Mouse (Mus musculus): ENCODE data around the gene Exoc6b.
"Not testable (repeated sequence)": the region's sequence is repeated elsewhere in the genome, so short reads cannot be mapped to it uniquely, and the experiment has no call there.

Gene Exoc6b

DNA sequence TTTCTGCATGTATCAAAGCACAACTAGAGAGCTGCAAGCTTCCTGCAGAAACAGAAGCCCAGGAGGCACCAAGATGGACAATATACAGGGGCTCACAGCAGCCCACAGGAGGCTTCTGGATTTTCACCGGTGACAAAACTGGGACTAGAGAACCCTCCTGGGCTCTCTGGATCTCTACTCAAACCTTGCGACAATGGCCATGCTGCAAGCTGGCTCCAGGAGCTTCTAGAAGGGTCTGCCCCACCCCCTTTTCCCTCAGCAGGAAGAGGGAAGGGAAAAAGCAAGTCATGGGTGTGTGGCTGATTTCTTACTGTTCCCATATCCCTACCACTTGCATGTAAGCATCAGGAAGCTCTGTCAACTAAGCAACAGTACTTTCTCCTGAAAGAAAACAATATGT is 437.7 kb downstream of the Exoc6b start:
- no peak for DNase-seq (ENCODE audit: low spot score in 2 of 2)

DNA sequence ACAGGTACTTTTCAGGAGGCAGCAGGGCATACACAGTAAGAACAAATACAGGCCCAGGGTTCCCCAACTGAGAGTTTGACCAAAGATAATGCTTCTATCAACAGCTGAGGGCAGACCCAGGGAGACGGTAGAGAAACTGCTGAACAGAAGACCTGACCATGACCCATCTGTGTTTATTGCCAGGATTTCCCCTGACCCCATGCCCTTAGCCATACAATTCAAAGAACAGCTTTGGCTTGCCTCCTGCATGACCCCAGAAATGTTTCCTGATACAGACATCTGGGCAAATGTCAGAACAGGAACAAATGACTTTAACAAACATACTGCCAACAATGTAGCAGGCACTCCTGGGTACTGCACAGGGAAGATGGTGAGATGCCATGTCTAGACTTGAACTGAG is 439.0 kb downstream of the Exoc6b start:
- no peak for DNase-seq (ENCODE audit: low spot score in 2 of 2)

DNA sequence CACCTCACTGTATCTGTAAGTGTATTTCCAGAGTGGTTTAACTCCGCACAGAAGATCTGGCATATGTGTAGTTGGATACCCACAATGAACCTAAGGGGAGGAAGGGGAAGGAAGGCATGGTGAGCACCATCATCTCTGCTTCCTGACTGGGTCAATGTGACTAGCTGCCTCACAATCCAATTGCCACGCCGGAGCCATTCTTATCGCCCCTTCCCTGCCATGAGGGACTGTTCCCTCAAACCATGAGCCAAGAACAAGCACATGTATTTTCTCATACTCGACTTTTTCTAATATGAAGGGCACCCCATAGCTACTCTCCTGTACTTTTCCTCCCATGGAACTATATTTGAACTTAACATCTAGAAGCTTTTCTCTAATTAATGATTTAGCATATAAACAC is 440.5 kb downstream of the Exoc6b start:
- DNase-seq (ENCODE audit: low spot score in 2 of 2) = no peak

DNA sequence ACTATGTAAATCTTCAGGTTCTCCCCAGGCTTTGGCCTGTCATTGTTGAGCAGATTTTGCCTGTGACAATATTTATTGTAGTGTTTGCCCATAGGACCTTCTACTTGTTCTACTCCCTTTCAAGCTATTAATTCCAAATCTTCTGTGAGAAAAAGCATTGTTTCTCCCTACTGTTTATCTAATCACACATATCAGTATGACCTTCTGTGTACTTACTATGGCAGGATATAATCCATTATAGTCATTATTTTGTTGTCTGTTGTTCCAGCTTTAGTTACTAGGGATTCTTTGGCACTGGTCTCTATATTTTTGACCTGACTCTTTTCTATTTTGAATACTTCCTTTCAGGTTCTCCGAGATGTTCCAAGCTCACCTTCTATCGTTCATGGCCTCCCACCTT is 442.9 kb downstream of the Exoc6b start:
- no peak for DNase-seq (ENCODE audit: low spot score in 2 of 2)

DNA sequence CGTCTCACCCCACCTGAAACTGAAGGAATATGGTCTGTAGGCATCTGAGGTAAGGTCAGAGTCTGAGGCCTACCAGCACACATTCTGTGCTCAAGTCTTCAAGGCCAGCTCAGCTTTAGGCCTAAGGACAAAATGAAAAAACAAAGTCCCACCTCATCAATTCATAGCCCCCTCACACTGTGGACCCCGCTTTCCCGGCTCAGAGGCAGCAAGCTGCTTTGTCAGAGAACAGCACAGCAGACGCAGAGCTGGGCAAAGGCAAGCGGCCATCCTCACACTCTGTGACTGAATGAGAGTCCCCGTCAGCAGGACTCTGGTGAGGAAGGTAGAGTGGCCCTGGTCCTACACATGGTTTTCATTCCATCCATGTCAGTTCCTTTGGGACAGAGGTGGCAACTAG is 450.1 kb downstream of the Exoc6b start:
- no peak for DNase-seq (ENCODE audit: low spot score in 2 of 2)

DNA sequence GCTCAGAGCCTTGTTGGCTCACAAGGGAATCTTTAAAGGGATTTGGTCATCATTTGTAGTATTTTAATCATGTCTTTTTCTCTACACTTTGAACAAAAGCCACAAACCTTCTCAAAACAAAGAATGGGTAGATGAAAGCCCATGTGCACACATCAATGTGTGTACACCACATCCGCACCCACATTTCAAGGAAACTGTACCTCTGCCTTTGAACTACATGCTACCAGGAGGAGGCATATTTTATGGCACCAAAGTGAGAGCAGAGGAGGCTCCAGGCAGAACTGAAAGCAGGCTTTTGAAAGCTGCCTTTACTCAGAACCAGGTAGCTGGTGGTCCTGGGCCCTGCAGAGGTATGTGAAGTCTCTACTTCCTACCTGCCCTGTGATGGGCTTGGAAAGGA is 452.3 kb downstream of the Exoc6b start:
- peak in 1 of 2 experiments; percentile 13 for DNase-seq (ENCODE audit: low spot score in 2 of 2)

DNA sequence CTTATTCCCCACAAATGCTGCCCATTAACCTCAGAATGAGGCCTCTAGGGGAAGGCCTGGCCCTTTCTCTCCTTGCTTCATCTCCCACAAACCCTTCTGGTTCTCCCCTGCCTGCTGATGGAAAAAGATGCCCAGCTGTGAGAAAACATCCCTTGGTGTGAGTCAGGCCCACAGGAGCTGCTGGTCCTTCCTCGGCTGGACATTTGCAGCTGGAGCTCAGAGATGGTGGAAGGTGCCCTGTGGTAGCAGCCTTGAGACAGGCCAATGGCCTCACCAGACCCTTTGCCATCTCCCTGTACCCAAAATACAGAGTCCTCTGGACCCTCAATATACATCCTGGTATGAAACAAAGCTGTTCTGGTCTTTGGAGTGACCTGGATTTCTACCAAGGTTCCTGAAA is 452.7 kb downstream of the Exoc6b start:
- DNase-seq (ENCODE audit: low spot score in 2 of 2) = no peak

DNA sequence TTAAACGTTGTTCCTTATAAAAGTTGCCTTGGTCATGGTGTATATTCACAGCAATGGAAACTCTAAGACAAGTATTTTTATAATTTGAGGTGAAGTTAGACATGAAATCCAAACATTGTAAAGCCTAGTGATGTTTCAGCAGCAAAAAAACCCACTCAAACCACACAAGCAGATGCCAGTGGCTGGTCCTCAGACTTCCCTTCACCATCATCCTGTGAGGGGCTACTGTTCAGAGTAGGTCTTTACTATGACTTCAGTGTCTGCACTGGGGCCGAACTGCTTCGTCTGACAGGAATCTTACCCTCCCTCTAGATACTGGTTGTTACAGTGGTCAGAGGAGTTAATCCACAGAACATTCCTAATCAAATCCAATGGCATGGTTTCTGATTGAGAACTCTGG is 455.8 kb downstream of the Exoc6b start:
- DNase-seq (ENCODE audit: low spot score in 2 of 2) = no peak

DNA sequence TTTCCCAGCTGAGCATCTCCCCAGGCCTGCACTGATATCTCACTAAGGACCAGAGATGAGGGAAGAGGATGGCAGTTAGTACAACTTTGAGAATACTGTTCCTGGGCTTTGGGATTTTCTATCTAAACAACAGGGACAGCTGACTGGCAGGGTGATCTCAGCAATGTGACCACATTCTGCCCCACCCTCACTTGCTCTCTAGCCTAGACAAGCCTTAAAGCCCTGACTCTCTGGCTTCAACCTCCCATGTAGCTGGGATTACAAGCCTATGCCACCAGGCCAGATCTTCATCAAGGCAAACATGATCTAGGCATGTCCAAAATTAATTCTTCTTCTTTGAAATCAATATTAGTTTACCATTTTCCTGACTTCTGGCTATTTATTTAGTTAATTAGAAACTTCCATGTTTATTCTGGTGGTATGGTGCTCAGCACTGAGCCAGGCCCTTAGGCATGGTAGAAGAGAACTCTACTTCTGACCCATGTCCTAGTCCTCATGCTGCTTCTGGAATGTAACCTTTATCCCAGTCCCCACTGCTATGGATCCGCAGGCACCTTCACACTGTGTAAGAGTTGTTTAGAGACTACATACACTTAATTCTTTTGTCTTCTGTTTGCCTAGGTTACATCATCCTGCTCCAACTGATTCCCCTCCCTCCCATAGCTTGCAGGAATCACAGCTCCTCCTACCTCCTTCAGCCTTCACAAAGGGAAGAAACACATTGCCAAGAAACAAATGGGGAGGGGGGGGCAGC is 468.0 kb downstream of the Exoc6b start:
- DNase-seq (ENCODE audit: low spot score in 2 of 2) = no peak

DNA sequence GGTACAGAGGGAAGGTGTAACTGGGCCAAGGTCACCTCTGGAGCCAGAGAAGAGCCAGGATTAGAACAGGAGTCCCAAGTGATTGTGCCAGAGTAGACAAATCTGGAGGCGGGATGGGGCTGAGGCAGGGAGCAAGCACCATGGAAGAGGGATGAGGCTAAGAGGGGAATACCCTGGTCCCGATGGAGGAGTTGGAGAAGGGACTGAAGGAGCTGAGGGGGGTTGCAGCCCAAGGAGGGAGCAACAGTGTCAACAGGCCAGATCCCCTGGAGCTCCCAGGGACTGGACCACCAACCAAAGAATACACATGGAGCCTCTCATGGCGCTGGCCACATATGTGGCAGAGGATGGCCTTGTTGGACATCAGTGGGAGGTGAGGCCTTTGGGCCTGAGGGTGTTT is 470.0 kb downstream of the Exoc6b start:
- not testable (repeated sequence) for DNase-seq (ENCODE audit: low spot score in 2 of 2)

DNA sequence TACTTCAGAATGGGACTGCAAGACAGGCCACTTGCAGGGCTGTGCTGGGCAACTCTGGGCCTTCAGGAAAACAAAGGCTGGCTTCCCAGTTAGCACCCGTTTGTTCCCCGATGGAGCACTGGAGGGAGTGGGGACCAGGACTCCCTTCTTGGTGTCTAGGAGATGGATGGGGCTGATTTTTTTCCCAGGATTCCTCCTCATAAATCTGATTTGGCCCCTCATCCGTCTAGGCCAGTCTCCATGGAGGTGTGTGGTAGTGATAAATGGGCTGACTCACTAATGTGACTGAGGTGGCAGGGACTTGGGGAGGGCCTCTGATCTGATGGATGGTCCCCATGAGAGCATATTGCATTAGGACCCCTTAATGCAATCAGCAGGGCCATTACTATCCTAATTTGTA is 470.6 kb downstream of the Exoc6b start:
- DNase-seq (ENCODE audit: low spot score in 2 of 2) = no peak

DNA sequence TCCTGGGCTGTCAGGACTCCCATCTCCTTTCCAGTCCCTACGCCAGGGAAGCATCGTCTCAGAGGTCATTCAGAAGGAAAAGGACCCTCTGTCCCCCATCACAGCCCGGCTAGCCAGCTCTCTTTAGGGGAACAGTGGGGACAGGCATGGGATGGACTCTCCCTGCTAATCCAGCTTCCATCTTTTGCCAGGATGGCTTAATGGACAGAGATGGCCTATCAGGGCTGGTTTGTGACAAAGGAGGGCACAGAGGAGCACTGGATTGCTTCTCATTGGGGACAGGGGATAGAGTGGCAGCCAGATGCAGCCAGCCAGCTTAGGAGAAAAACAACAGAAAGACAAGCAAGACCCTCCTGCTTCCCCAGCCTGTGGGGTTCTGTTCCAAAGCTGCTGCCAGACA is 474.7 kb downstream of the Exoc6b start:
- DNase-seq (ENCODE audit: low spot score in 2 of 2) = no peak

DNA sequence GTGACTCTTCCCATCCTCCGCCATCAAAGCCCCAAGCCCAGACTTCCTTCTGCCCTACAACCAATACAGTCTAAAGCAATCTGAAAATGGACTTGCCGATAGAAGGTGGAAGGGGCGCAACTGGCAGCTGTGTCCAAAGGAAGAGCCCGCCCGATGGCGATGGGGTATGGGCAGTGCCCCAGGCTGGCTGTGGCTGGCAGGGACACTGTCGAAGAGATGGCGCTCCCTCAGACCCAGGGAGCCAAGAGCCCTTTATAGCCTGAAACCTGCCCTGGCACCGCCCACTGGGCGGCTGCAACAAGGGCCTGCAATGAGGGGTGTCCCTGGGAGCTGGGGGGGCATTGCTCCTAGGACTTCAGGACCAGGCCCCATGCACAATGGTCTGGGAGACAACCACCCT is 475.6 kb downstream of the Exoc6b start, which contains the start of gene Cyp26b1:
TSS of gene Cyp26b1 (minus strand) at position 216 of the 400 bp plus-strand sequence.
- no peak for DNase-seq (ENCODE audit: low spot score in 2 of 2)

DNA sequence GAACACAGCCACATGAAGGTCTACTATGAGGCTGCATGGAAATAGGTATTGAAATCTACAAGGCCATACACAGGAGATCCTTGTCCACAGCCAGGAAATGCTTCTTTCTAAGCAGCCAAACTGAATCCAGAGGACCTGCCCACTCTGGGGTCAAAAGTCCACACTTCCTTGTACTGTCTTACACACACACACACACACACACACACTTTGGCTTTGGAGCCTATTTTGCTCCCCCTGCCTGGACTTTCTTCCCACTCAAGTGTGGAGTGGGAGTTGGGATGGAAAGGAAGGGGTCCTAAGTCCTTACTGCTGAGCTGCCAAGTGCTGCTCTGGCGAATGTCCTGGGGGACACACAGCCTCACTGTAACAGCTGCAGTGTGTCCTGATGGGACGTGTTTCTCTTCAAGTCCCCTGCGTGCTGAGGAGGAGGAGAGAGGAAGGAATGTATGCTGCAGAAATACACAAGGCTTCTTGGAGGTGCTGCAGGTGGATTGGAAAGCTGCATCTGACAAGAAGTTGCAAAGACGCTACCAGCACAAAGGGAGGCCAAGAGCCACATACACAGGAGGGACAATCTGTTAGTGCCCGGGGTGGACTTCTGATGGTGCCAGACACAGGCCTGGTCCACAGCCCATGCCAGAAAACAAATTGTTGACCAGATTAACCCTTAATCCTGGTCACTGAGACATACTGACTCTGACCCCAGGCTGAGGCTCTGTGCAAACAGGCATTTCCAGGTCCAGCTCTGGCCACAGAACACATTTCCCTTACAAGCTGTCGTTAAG is 478.2 kb downstream of the Exoc6b start:
- no peak for DNase-seq (ENCODE audit: low spot score in 2 of 2)

DNA sequence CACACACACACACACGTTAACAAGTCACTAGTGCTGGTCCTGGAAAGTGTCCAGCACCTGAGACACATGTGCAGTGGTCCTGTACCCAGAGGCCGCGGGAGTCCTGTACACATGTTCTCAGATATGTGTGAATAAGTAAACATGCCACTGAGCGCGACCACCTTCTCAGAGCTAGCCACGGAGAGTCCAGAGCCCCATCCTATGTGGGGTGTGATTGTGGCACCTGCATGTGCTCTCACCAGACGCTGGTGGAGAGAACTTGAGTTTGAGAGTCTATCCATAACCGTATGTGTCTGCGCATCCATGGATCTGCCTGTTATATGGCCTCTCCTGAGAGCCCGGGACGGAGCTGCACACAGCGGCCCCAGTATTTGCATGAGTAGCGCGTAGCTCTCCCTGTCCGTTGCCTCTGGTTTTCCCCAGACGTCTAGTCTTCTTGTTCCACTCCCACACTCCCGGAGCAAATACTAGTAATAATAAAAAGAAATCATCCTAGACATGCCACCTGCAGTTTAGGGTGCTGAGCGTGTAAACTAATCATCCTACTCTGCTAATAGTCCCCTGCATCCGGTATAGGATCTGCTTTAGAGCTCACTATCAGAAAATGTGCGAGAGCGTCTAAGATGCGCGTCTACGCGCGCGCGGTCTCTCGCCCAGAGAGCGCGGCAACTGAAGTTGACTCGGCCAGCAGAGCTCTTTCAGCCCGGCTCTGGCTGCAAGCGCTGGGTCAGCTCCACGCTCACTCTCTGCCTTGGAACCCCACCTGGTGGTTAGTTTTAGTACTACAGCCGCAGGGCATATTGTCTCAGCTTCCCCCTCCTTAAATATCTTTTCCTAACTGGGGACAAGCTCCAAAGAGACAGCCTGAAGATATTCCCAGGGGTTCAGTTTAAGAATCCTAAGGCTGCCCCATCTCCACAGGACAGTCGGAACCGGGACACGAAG is 479.3 kb downstream of the Exoc6b start:
- DNase-seq (ENCODE audit: low spot score in 2 of 2) = peak; percentile 19 to 45

DNA sequence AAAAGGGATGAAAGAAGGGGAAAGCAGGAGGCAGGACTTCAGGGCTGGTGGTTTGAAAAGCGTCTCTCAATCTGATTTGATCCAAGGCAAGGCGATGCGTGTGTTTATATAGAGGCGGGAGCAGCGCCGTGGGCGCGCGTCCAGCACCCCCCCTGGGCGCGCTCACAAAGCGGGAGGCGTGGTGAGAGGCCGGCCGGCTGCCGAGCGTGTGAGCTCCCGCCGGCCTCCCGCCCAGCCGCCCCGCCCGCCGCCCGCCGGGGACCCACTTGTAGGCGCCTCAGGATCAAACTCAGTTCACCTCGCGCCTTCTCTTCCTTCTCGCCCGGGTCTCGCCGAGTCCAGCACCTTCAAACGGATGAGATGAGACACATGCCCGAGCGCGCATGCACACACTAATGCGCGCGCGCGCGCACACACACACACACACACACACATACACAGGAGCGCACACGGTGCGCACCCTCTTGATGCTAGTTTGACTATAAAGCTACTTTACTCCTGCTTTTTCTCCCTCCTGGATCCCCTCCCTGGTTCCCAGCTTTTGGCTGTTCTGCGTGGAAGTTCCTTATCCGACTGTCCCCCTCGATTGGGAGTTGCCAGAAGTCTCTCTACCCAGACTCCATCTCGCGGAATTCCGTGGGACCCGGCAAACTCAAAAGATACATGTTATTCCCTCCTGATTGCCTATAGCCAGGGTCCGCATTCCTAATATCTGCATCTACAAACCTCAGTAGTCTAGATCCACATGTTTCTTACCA is 480.2 kb downstream of the Exoc6b start:
- DNase-seq (ENCODE audit: low spot score in 2 of 2) = no peak

DNA sequence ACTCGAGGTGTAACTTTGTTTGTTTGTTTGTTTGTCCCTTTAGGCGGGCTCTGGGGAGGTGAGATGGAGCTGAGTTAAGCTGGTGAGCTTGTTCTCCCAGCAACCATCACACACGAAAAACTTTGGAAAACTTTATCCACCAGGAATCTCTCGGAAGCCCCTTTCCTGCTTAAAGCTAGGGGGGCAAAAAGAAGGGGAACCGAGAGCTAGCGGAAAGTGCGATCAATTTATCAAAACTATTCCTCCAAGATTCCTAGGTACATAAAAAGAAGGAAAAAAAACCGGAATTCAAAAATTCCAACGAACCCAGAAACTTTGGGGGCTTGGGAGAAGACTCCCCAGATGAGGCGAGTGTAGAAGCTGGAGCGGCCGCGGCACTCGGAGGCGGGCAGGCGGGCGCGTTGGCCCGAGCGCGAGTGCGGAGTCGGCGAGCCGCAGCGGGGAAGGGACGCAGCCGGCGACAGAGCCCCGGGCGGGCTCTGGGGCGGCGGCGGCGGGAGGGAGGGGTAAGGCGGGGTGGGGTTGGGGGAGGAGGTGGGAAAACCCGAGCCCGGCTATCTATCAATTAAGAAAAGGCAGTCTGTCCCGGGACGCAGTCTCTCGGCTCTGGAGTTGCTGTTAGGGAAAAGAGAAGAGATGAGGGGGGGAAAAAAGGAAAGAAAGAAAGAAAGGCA is 481.0 kb downstream of the Exoc6b start:
- DNase-seq (ENCODE audit: low spot score in 2 of 2) = no peak

DNA sequence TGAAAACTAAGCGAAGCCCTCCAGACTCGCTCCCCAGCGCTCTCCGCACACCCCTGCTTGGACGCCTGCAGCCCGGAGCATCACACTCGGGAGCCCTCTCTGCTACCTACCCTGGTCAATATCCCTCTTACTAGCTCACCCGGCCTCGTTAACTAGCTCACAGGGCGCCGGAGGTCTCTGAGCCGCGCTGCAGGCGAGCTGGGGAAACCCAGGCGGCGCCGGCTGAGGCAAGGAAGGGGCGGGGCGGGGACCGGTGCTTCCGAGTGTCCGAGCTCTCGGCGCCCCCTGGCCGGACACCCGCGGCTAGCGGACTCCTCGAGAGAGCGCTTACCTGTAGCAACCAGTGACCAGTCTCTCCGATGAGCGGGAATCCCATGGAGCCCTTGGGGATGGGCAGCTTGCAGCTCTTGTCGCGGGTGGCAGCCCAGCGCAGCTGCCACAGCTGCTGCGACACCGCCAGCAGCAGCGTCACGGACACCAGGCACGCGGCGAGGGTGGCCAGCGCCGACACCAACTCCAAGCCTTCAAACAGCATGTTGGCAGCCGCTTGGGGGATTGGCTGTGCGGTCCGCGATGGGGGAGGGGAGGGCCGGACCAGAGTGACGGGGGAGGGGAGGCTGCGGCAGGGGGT is 481.7 kb downstream of the Exoc6b start:
- DNase-seq (ENCODE audit: low spot score in 2 of 2) = no peak

DNA sequence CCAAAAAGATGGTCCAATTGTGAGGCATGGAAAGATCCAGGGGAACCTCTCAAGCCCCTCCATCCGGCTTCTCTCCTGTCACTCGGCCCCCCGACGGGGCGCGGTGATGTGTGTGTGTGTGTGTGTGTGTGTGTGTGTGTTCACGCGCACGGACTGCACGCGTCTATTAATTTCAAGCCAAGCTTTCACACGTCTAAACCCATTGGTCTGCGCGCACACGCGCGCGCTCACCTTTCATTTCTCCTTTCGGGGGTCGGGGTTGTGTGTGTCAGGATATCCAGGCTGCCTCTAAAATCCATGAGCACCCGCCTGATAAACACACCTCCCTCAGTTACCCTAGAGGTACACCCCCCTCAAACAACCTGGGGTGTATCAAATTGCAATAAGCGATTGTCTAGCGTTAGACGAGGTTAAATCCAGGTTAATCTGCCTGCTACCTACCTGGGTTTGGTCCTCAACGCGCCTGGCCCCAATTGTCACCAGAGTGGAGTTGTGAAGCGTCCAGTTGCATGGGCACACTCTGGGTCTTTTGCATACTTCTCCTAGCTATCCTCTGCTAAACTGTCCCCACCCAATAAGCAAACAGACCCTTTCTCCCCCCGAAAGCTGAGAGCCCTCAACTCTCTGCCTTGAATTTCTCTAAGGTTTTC is 482.6 kb downstream of the Exoc6b start:
- no peak for DNase-seq (ENCODE audit: low spot score in 2 of 2)
